Mouse (Mus musculus) central nervous system, embryonic 18 days (tissue): ENCODE results near the gene Gnai3. TPM values are rescaled to one million over a fixed set of nuclear protein-coding genes. Genes with fewer than 3 reads are reported as not detected.

Experiments
- polyA plus RNA-seq: library from polyadenylated mRNA; depleted of rRNA; stranded (reverse); fragments of >200 nt; gene quantifications from 2 replicates; pipeline ENCODE4 v1.2.3, GENCODE M21; 2012; rRNA removed

The Gnai3 gene
- polyA plus RNA-seq = 79.9 and 83.6 TPM in 2 replicates

GRCm38 (mm10) chr3:108145534-108146445, at the start of gene Gnai3:
Gene Gnai3, minus strand, starts transcription at chr3:108146146.

GRCm38 (mm10) chr3:108186098-108187047, 40.4 kb upstream of the Gnai3 start, which contains the start of gene Amigo1:
Gene Amigo1, plus strand, starts transcription at chr3:108186335.

GRCm38 (mm10) chr3:108154656-108155055, 8.7 kb upstream of the Gnai3 start, which contains the start of gene Gpr61:
Gene Gpr61, minus strand, starts transcription at chr3:108154882.

GRCm38 (mm10) chr3:108092536-108093115, 53.3 kb downstream of the Gnai3 start, which contains the start of gene Gnat2:
Gene Gnat2, plus strand, starts transcription at chr3:108092789.

GRCm38 (mm10) chr3:108086470-108086979, 59.4 kb downstream of the Gnai3 start, which contains the start of gene Ampd2:
Gene Ampd2, minus strand, starts transcription at chr3:108086651.

Other genes with a start within 250 kb of the Gnai3 start
- 40.9 and 45.0 TPM in 2 replicates for gene Gstm7, start 214.3 kb downstream of the Gnai3 start, polyA plus RNA-seq
- gene Gstm6, start 202.4 kb downstream of the Gnai3 start, polyA plus RNA-seq = 10.0 and 10.6 TPM in 2 replicates
- not detected in 2 replicates for gene Gstm3, start 176.9 kb downstream of the Gnai3 start, polyA plus RNA-seq
- gene Gstm2, start 159.7 kb downstream of the Gnai3 start, polyA plus RNA-seq = 6.8 and 8.2 TPM in 2 replicates
- gene Gstm1, start 128.2 kb downstream of the Gnai3 start, polyA plus RNA-seq = 86.3 and 90.3 TPM in 2 replicates
- 17.0 and 18.1 TPM in 2 replicates for gene Gstm4, start 101.3 kb downstream of the Gnai3 start, polyA plus RNA-seq
- 90.2 and 99.8 TPM in 2 replicates for gene Ampd2, start 59.5 kb downstream of the Gnai3 start, polyA plus RNA-seq
- gene Gnat2, start 53.4 kb downstream of the Gnai3 start, polyA plus RNA-seq = 0.10 and 0.20 TPM in 2 replicates
- 5.2 TPM in 2 replicates for gene Gpr61, start 8.7 kb upstream of the Gnai3 start, polyA plus RNA-seq
- 19.0 and 19.8 TPM in 2 replicates for gene Amigo1, start 40.2 kb upstream of the Gnai3 start, polyA plus RNA-seq
- gene Cyb561d1, start 55.1 kb upstream of the Gnai3 start, polyA plus RNA-seq = 6.6 and 6.9 TPM in 2 replicates
- gene Atxn7l2, start 64.8 kb upstream of the Gnai3 start, polyA plus RNA-seq = 36.4 and 37.2 TPM in 2 replicates
- 1.0 and 2.5 TPM in 2 replicates for gene Sypl2, start 80.5 kb upstream of the Gnai3 start, polyA plus RNA-seq
- gene Psma5, start 110.8 kb upstream of the Gnai3 start, polyA plus RNA-seq = 166 and 175 TPM in 2 replicates
- 61.8 and 62.0 TPM in 2 replicates for gene Sort1, start 137.9 kb upstream of the Gnai3 start, polyA plus RNA-seq
- gene Mybphl, start 218.8 kb upstream of the Gnai3 start, polyA plus RNA-seq = 0.05 and 0.08 TPM in 2 replicates
- gene Psrc1, start 237.7 kb upstream of the Gnai3 start, polyA plus RNA-seq = 18.1 and 19.3 TPM in 2 replicates